Mouse (Mus musculus) left cerebral cortex, postnatal 14 days (tissue): ENCODE data around the gene Frmd3. TPM values are rescaled to one million over a fixed set of nuclear protein-coding genes. Genes with fewer than 3 reads are reported as not detected.
A peak's percentile ranks its signal among the peaks of the same experiment; 100 is the strongest.
"Not testable (repeated sequence)": the region's sequence is repeated elsewhere in the genome, so short reads cannot be mapped to it uniquely, and the experiment has no call there.

Experiments
- DNase-seq, 2 experiments: peaks; one replicate each; pipeline ENCODE4 v3.0.0; 2021 to 2022; ENCODE audit warnings: low spot score in 2 of 2, mixed read lengths in 1 of 2
- intact Hi-C: fragments of 180-260 bp; cut with DNase I; formaldehyde crosslinking; loops from one replicate; pipeline ENCODE4 v1.15.1; 2025
- long read RNA-seq, 2 experiments: library from polyadenylated mRNA; stranded (forward); transcript quantifications; one replicate each; pipeline ENCODE4 v2.0.0; 2021
- total RNA-seq, 2 experiments: library from RNA; stranded (reverse); gene quantifications; 2 replicates each; pipeline ENCODE4 v1.2.3; 2021

The Frmd3 gene
- 10 to 100 TPM; 12.5 to 14.3 TPM for total RNA-seq
- long read RNA-seq, experiment 1, full-length matches to known transcripts, result 14 of 15 reads
- long read RNA-seq, experiment 1, partial matches to known transcripts, result 1 of 15 reads
- long read RNA-seq, experiment 1, other reads (novel, unspliced or antisense), result 0 of 15 reads
- long read RNA-seq, experiment 2, full-length matches to known transcripts, result 10 of 12 reads
- long read RNA-seq, experiment 2, partial matches to known transcripts, result 0 of 12 reads
- long read RNA-seq, experiment 2, other reads (novel, unspliced or antisense), result 2 of 12 reads

DNA sequence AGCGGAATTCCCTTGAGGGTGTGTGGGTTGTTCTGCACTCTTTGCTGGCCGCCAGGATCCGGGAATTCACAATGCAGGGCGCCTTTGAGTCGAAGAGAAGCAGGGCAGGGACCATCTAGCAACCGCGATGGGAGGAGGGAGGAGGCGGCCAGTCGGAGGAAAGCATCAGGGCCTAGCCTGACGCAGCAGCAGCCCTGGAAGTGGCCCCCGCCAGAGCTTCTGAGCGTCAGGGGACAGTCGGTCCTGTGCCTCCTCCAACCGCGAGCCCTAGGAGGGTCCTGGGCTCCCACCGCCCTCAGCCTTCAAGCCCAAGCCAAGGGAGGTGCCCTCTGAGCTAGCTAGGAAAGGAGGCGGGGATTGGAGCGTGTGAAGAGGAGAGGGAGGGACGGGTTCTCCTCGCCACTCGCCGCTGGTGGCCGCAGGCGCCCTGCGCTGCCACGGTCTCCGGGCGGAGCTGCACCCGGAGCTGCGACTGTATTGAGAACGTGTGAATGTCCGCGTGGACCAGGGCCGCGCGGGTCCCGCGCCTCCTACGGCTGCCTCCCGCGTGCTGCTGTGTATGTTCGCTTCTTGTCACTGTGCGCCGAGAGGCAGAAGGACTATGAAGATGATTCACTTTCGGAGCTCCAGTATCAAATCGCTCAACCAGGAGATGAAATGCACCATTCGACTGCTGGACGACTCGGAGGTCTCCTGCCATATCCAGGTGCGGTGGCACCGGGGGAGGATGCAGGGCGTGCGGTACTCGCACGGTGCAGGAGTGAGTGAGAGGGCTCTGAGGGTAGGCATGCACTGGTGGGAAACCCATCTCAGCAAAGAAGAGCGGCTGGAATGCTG, at the start of gene Frmd3:
Gene Frmd3, plus strand, starts transcription at position 232 of the 837 bp plus-strand sequence.
- intact Hi-C loops, result loop anchor here (5.0 kb wide), 1 partner anchor 209 kb away; no protein-coding TSS in a partner anchor

DNA sequence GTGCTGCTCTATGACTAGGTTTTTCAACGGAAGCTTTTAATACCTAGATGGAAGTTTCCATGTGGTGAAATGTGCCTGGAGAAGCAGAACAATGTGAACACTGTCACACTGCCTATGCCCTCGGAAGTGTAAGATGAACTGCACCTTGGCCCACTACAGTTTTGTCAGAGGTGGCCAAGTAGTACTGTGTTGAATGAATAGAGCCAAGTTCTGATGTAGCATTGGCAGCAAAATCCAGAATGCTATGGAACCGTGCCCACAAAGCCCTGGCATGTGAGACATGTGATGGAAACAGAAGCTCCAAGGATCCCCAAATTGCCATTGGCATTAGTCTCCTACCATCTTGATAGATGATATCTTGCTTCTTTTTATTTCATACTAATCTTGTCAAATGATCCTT, 32.8 kb upstream of the Frmd3 start:
- intact Hi-C loops, result no loop called here
- DNase-seq, result no peak

More for the DNA sequence above, at the start of gene Frmd3:
- DNase-seq, result peak; percentile 65 to 71

DNA sequence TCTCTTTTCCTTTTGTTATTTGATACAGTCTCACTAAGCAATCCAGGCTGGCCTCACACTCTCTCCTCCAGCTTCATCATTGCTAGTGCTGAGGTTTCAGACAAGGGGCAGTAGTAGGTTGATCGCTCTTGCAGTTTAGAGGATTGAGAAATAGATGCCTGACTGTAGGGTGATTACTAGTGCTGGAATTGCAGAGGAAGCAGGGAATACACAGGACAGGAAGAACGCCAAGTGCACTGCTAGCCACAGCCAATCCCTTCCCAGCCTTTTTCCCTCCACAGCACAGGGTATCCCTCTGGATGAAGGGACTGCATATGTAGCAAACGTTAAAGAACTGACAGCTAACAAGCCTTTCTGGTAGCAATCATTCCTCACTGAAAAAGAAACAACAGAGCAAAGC, 965 bp upstream of the Frmd3 start:
- DNase-seq, result peak in 1 of 2 experiments; percentile 3
- intact Hi-C loops, result loop anchor here (5.0 kb wide), 1 partner anchor 210 kb away; no protein-coding TSS in a partner anchor

DNA sequence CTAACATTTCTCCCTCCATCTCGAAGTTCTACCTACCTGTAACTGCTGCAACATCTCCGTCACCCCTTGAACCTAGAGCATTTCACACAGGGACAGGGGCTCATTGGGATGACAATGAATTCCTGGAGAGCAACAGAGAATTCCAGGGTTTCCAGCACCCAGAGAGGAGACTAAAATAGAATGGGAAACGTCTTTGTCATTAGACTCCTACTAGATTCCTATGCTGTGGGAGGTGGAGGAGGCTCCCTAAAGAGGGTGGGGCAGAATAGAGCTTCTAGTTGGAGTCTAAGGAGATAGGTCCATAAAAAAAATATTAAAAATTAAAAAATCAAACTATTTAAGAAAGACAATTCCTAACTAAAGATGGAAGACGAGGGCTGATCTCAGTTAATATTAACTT, 542 bp upstream of the Frmd3 start:
- intact Hi-C loops, result loop anchor here (5.0 kb wide), 1 partner anchor 210 kb away; no protein-coding TSS in a partner anchor
- no peak for DNase-seq

DNA sequence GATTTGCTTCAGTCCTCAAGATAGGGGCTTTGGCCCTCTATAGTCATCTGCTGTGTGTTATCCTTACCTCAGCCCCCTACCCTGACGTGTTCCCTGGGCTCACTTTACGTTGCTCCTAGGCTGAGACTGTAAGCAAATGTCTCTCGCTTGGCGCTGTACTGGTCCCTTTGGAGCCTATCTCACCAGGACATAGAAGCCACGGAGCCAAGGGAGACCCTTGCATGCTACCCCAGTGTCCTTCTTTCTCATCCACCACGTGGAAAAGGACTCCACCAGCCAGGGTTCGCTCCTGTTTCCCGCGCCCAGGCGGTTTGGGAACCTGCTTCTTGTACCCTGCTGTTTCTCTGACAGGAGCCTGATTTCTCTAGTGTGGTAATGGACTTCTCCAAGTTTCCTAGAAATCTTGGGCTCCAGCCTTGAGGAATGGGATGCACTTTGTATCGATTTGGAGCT, 832 bp downstream of the Frmd3 start:
- peak in 1 of 2 experiments; percentile 12 for DNase-seq
- intact Hi-C loops, result loop anchor here (5.0 kb wide), 1 partner anchor 208 kb away; no protein-coding TSS in a partner anchor

DNA sequence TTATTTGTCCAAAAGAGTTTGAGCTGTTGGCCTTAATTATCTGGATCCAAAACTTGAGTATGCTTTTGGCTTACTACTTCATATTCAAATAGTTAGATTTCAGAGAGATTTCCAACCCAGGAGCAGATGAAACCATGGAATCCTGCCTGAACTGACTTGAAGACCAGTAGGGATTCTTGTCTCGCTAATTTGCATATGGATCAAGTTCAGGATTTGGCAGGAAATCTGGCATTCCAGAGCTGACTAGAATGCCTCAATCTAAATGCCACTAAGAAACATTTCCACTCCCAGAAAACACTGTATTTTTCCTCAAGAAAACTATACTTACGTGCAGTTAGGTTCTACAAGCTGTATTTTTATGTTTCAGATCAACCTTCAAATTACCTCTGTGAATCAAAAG, 6.8 kb downstream of the Frmd3 start:
- no peak for DNase-seq
- intact Hi-C loops, result no loop called here

DNA sequence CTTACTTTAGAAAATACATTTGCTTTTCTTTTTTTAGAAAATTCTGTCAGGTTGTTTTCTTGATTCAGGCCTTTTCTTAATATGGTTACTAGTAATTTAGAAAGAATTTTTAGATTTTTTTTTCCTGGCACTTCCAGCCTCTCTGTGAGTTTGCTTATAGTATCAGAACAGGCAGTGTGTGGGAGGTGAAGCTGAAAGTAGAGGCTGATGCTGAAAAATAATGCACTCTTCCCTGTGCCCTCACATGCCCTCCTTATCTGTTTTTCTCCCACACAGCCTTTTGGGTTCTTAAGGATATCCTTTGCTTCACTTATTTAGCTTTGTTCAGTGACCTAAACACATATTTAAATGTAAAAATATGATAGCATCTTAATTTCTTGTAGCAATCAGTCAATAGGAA, 30.0 kb downstream of the Frmd3 start:
- intact Hi-C loops, result no loop called here
- peak; percentile 26 to 68 for DNase-seq

DNA sequence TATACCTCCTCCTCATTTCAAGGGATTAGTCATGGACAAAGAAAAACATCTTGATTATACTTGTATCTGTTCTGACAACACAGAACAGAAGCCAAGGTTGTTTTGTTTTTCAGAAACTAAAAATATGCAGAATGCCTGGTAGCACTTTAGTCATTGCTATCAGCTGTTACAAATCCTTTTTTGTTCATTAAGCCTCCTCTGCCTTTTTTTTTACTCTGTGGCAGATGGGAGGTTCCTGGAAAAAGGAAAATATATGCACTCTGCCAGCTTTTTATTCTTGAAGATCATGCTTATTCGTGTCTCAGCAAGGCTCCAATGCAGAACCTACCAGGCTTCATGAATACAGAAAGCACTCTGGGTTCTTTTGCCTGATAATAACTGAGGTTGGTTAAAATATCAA, 38.5 kb downstream of the Frmd3 start:
- intact Hi-C loops, result no loop called here
- DNase-seq, result peak; percentile 41 to 63

DNA sequence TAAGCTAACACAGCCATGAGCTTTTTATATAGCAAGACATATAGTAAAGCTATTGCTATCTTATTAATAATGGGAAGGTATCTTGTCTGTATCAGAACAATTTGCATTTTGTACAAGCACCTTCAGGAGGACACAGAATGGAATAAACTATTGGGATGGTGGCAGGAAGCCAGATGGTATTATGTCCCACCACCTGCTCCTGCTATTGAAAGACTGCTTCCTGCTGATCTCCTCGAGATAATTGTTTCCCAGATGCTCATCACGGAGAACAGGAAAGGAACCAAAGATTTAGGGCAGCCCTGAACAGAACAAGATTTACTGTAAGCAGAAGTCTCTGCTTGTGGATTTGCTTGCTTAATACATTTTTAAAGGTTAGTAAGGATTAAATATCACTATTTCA, 63.5 kb downstream of the Frmd3 start:
- DNase-seq, result no peak
- intact Hi-C loops, result no loop called here

DNA sequence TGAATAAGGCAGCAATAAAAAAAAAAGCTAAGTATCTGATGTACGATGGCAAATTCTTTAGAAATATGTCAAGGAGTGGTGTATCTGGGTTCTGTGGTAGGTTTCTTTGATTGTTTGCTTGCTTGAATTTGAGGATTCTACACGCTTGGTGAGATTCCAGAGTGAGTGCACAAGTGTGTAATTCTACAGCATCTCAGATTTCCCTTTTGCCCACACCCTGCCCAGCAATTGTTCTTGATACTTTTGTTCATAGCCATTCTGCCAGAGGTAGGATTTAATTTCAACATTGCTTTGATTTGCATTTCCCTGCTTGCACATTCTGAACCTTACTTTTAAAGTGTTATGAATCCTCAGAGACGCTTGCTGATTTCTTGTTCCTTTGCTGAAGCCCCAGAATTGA, 97.6 kb downstream of the Frmd3 start:
- no peak for DNase-seq
- intact Hi-C loops, result no loop called here

DNA sequence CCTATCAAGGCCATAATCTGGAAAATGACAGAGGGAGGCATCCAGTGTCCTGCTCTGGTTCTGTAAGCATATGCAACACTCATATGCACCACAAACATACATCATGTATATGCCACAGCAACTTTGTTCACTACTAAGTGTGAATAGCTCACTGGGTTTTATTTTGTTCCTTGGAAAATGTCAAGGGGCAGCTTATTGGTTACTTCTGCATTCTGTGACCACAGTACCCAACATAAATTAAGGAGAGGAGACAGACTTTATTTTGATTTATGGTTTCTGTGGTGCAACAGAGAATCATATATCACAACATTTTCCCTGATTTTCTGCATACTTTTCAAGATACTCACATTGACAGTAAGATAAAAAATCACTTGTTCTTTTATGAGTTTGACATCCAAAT, 178.3 kb downstream of the Frmd3 start:
- intact Hi-C loops, result no loop called here
- DNase-seq, result no peak

DNA sequence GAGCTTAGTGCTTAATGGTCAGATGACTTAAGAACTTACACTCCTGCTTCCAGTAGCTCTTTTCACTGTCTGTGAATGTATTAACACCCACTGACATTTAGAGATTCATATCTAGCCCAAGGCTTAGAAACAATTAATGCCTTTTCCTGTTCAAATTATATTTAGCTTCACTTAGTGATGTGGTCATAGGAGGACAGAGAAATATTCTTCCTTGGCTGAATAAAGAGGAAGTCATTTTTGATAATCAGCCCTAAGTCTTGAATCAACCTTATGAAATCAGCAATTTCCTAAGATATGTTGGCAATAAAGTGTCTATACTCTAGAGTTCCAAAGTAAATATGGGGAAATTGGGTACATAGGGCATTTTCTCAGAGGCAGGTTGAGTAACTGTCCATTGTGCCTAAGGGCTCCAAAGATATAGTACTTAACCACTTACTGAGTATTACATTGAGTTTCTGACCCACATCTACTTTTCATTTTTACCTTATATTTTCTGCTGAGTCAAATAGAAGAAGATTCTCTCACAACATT, 188.1 kb downstream of the Frmd3 start:
- no peak for DNase-seq
- intact Hi-C loops, result no loop called here

DNA sequence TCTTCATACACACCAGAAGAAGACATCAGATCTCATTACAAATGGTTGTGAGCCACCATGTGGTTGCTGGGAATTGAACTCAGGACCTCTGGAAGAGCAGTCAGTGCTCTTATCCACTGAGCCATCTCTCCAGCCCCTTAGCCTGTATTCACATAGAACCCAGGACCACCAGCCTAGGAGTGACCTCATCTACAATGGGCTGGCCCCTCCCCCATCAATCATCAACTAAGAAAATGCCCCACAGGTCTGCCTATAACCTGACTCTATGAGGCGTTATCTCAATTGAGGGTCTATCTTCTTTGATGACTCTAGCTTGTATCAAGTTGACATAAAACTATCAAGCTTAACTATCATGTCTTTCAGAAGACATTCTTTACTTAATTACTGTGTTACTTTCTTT, 208.5 kb downstream of the Frmd3 start:
- DNase-seq, result not testable (repeated sequence)
- intact Hi-C loops, result loop anchor here (5.0 to 10.0 kb wide), 2 partner anchors 209 to 627 kb away; partner anchors contain the start of gene Frmd3

DNA sequence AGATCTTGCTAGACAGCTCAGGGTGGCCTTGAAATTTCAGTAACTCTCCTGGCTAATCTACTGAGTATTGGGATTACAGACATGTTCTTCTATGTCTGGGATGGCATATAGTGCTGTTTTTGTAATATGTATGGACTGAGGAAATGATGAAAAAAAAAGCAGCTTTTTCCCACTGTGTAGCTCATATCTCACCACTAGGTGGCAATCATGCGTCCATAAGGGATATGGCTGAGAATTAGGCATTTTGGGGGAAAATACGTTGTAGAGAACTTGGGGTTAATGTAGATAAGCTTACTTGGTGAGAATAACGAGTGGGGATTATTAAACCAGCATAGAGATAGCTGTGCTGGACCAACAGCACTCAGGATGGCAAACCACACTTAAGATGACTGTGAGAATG, 209.1 kb downstream of the Frmd3 start:
- DNase-seq, result peak; percentile 23 to 27
- intact Hi-C loops, result loop anchor here (5.0 to 10.0 kb wide), 2 partner anchors 210 to 628 kb away; partner anchors contain the start of gene Frmd3

DNA sequence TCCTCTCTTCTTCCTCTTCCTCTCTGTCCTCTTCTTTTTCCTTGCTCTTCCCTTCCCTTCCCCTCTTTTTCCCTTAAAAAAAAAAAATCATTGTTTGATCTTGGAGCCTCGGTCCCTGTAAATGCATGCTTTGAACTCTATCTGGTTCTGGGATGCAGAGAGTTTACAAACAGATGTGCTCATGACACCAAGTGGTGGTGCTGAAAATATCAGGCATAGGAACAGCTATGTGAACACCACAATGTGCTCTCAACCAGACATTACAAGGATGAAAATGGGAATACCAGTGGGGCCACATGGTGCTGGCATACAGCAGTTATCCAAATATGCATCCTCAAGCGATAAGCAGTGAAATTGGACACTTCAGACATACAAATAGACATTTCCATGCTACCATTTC, 211.0 kb downstream of the Frmd3 start:
- intact Hi-C loops, result loop anchor here (5.0 to 10.0 kb wide), 2 partner anchors 212 to 629 kb away; partner anchors contain the start of gene Frmd3
- DNase-seq, result no peak

DNA sequence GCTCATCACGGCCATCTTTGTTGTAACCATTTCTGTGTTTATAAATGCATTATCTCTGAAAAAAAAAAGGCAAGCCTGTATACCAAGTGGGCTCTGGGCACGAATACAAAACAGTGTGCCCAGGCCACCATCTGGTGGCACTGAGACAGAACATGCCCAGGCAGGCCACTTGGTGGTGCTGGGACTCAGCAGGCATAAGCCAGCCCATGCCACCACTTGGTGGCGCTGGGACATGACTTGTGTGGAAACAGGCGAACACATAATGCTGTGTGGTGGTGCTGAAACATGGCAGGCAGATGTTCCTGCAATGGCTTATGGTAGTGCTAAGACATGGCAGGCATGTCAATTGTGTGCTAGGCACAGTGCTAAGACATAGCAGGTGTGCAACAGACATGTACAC, 217.8 kb downstream of the Frmd3 start:
- intact Hi-C loops, result no loop called here
- peak in 1 of 2 experiments; percentile 58 for DNase-seq

DNA sequence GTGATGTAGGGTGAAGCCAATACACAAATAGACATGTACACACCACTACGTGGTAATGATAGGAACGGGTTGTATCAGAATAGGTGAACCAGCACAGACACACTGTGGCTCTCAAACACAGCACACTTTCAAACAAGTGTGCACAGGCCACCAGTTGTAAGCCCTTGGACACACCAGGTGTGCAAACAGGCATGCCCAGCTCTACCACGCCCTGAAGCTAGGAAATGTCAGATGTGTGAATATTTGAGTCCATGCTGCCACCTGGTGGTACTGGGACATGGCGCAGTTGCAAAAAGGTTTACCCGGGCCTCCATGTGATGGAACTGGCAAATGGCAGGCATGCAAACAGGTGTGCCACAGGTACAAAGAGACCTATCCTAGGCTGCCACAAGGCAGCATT, 218.2 kb downstream of the Frmd3 start:
- intact Hi-C loops, result no loop called here
- DNase-seq, result peak; percentile 53 to 56

DNA sequence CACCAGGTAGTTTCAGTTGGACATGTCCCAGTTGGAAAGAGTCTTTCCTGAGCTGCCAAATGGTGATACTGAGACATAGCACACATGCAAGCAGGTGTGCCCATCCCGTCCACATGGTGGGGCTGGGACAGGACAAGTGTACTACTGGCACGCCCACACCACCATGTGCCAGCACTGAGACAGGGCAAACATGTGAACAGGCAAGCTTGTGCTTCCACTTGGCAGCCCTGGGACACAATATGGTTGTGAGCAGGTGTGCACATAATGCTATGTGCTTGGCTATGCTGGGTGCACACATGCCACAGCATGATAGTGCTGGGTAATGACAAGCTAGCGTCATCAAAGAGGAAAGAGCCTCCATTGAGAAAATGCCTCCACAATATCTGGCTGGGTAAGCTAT, 220.3 kb downstream of the Frmd3 start:
- no peak for DNase-seq
- intact Hi-C loops, result no loop called here

DNA sequence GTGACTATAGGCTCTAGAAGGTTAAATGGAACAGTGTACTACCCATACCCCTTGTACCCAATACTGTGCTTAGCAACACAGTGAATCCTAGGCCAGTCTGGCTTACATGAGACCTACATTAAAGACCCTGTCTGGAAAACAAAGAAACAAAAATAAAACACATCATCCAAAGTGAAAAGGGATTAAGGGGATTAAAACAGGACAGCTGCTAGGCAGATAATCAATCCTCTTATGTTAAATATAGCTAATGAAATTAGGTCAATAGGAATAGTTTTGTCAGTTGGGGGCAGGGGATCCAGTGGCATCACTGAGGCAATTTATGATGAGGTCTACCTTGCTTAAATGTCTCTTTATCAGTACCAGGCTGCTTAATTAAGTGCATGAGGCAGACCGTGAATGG, 228.9 kb downstream of the Frmd3 start, which contains the start of gene Kdm4c:
Gene Kdm4c, plus strand, starts transcription at position 322 of the 400 bp plus-strand sequence.
- intact Hi-C loops, result no loop called here

More for the DNA sequence above, 228.9 kb downstream of the Frmd3 start, which contains the start of gene Kdm4c:
- no peak for DNase-seq
